In the genomic region with DNA sequence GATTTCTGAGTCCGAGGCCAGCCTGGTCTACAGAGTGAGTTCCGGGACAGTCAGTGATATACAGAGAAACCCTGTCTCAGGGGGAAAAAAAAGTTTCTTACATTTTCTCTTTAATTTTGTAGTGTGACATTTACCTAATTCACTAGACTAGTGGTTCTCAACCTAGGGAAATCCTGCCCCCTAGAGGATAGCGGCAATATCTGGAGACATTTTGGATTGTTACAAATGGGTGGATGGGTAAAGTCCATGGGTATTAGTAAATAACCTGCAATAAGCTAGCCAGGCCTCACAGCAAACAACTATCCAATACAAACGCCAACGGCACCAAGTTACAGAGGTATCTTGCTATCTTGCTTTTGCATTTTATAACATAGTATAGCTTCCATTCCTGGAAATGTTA, we compare ENCODE assay signal across 9 mouse cellular contexts. TPM values are rescaled to one million over a fixed set of nuclear protein-coding genes. Genes with fewer than 3 reads are reported as not detected.
DNase-seq lines count a peak whose midpoint lies in the region; ATAC-seq and TF ChIP-seq lines count a peak whose summit lies in the region.
"Had no signal": no experiment of that assay in that cellular context is flagged by ENCODE, and none has a peak within 500 bp of the region (broad histone marks: within the 10 kb centered on the region; RNA-seq: fewer than 3 reads in every experiment).

No protein-coding gene starts in this region.

- peak; percentile 26; the same call in 1 of the 2 replicates for TF ChIP-seq CTCF in liver, adult 2 months (IDR thresholded peaks at IDR 0.05; ENCODE audit: low read depth, low read length)
- TF ChIP-seq CTCF in liver, embryonic 14.5 days (IDR thresholded peaks at IDR 0.05; ENCODE audit: low read depth): peak; percentile 74

- H3K27me3 ChIP-seq in liver, adult 2 months (ENCODE audit: control insufficient read depth, insufficient read depth, low read length): no peaks in the 10 kb centered on the region
- no peaks in the 10 kb centered on the region for H3K27me3 ChIP-seq in liver, embryonic 11.5 days (replicated peaks; ENCODE audit: control insufficient read depth, insufficient read depth, low read length)
- no peaks in the 10 kb centered on the region for H3K27me3 ChIP-seq in liver, embryonic 14.5 days (ENCODE audit: control insufficient read depth, insufficient read depth, low read length)
- H3K27me3 ChIP-seq: megakaryocyte, embryonic 14.5 days had no signal

- no peak overlapping the region for H3K4me3 ChIP-seq in liver, adult 2 months (ENCODE audit: insufficient read depth, low read depth, low read length)
- no peak overlapping the region for H3K4me3 ChIP-seq in liver, embryonic 11.5 days (ENCODE audit: low read depth, low read length)
- no peak overlapping the region for H3K4me3 ChIP-seq in liver, embryonic 14.5 days (ENCODE audit: insufficient read depth in 1 of 2, low read depth in 2 of 2, low read length in 2 of 2)
- H3K4me3 ChIP-seq: megakaryocyte, embryonic 14.5 days had no signal

- no peak overlapping the region for H3K9ac ChIP-seq in liver, adult 2 months (ENCODE audit: low read depth, low read length)
- H3K9ac ChIP-seq in liver, embryonic 11.5 days (ENCODE audit: low read depth, low read length): no peak overlapping the region
- H3K9ac ChIP-seq in liver, embryonic 14.5 days (replicated peaks): no peak overlapping the region

- ATAC-seq in liver, embryonic 11.5 days (replicated peaks; ENCODE audit: low FRiP score): no peak
- no peak for ATAC-seq in liver, embryonic 14.5 days (ENCODE audit: insufficient read depth)

- no peaks in the 10 kb centered on the region for H3K9me3 ChIP-seq in liver, embryonic 11.5 days (ENCODE audit: control insufficient read depth, low read length)
- no peaks in the 10 kb centered on the region for H3K9me3 ChIP-seq in liver, embryonic 14.5 days (ENCODE audit: control insufficient read depth, low read length)
- H3K9me3 ChIP-seq: megakaryocyte, embryonic 14.5 days had no signal

- TF ChIP-seq EP300 in liver, embryonic 14.5 days (IDR thresholded peaks at IDR 0.05; ENCODE audit: low read depth): no peak

- DNase-seq in cerebellum, adult 18-20 months: peak; percentile 63 to 65
- DNase-seq in cerebellum, adult 9-11 months: no peak
- peak; percentile 87 for DNase-seq in liver, adult 2 months (ENCODE audit: extremely low read depth, low read depth, low spot score)
- no peak for DNase-seq in liver, embryonic 11.5 days (ENCODE audit: low spot score)
- DNase-seq in adrenal gland, postnatal 10 days: peak; percentile 70
- DNase-seq in gastrocnemius, postnatal 14 days: peak; percentile 32
- DNase-seq in liver, embryonic 14.5 days (ENCODE audit: low read depth in 3 of 3, low spot score in 3 of 3): peak; percentile 26 to 52 (median 42)
- DNase-seq in spleen, postnatal 4 days (ENCODE audit: low spot score in 2 of 2): peak; percentile 58 to 70

- no peak for TF ChIP-seq POLR2A in liver, adult 2 months (IDR thresholded peaks at IDR 0.05; ENCODE audit: extremely low read depth, insufficient read depth, low read length)

- no peak overlapping the region for H3K27ac ChIP-seq in liver, adult 2 months (replicated peaks; ENCODE audit: insufficient read depth, low read depth, low read length)
- no peak overlapping the region for H3K27ac ChIP-seq in liver, embryonic 11.5 days (ENCODE audit: low read depth, low read length)
- no peak overlapping the region for H3K27ac ChIP-seq in liver, embryonic 14.5 days

- H3K4me2 ChIP-seq in liver, embryonic 11.5 days: no peak overlapping the region
- no peak overlapping the region for H3K4me2 ChIP-seq in liver, embryonic 14.5 days (ENCODE audit: low read depth)

- no peaks in the 10 kb centered on the region; the same call in 1 of the 2 replicates for H3K79me2 ChIP-seq in liver, adult 2 months (ENCODE audit: control insufficient read depth, insufficient read depth, low read length)

- peaks cover 3% of the 10 kb centered on the region; the same call in 1 of the 2 replicates for H3K4me1 ChIP-seq in liver, adult 2 months (ENCODE audit: control insufficient read depth, insufficient read depth, low read length)
- no peaks in the 10 kb centered on the region for H3K4me1 ChIP-seq in liver, embryonic 11.5 days (replicated peaks; ENCODE audit: control insufficient read depth, insufficient read depth, low read length)
- no peaks in the 10 kb centered on the region for H3K4me1 ChIP-seq in liver, embryonic 14.5 days (replicated peaks; ENCODE audit: control insufficient read depth in 2 of 2, insufficient read depth in 2 of 2, low read length in 1 of 2)
- H3K4me1 ChIP-seq: megakaryocyte, embryonic 14.5 days had no signal

- peaks cover 30% of the 10 kb centered on the region for H3K36me3 ChIP-seq in liver, adult 2 months (ENCODE audit: control insufficient read depth, insufficient read depth, low read length)
- H3K36me3 ChIP-seq in liver, embryonic 11.5 days (ENCODE audit: control insufficient read depth, insufficient read depth, low read length): peaks cover 5% of the 10 kb centered on the region; the same call in 1 of the 2 replicates
- H3K36me3 ChIP-seq in liver, embryonic 14.5 days (replicated peaks; ENCODE audit: control insufficient read depth, insufficient read depth, low read depth): no peaks in the 10 kb centered on the region; the same call in 1 of the 2 replicates

- WGBS in liver, adult 2 months: 41% methylated on average over 5 of the region's 5 CpGs
- WGBS in liver, embryonic 11.5 days: 68% methylated on average over 5 of the region's 5 CpGs
- 60% methylated on average over 5 of the region's 5 CpGs for WGBS in liver, embryonic 14.5 days (ENCODE audit: insufficient replicate concordance)

- intact Hi-C loops in gastrocnemius, postnatal 14 days (cut with DNase I; ENCODE audit: low total_unique reads): loop anchor here (10.0 kb wide), 1 partner anchor 102 kb away; no protein-coding TSS in a partner anchor

RNA-seq across cellular contexts. Expression of a gene that starts 15.1 kb away (rescaled TPM):
- total RNA-seq in liver, adult 2 months (2014; rRNA removed): 11.1 and 11.9 TPM in 2 replicates
- polyA plus RNA-seq in liver, adult 2 months (2012; rRNA removed): 5.5 and 7.3 TPM in 2 replicates
- 7.6 and 9.2 TPM in 2 replicates for polyA plus RNA-seq in liver, embryonic 11.5 days (2014; fragmentation: Nextera tagmentation; extraction: Ambion mirVana)
- 10 to 100 TPM; 36.6 to 40.0 TPM for total RNA-seq in adrenal gland, postnatal 10 days (2021)
- 10 to 100 TPM; 27.2 to 29.2 TPM for total RNA-seq in gastrocnemius, postnatal 14 days (2021)
- 6.9 and 7.6 TPM in 2 replicates for polyA plus RNA-seq in liver, embryonic 14.5 days (2012; rRNA removed)
- 3.6 and 3.7 TPM in 2 replicates for polyA plus RNA-seq in liver, embryonic 14.5 days (2014; fragmentation: Nextera tagmentation; extraction: Ambion mirVana)

RNA-seq across cellular contexts. Expression of a gene that starts 27.9 kb away (rescaled TPM):
- total RNA-seq in liver, adult 2 months (2014; rRNA removed): 38.9 and 41.5 TPM in 2 replicates
- polyA plus RNA-seq in liver, adult 2 months (2012; rRNA removed): 17.9 and 19.6 TPM in 2 replicates
- polyA plus RNA-seq in liver, embryonic 11.5 days (2014; fragmentation: Nextera tagmentation; extraction: Ambion mirVana): 25.0 and 26.8 TPM in 2 replicates
- total RNA-seq in adrenal gland, postnatal 10 days (2021): 10 to 100 TPM; 27.9 to 31.7 TPM
- 10 to 100 TPM; 24.6 to 28.1 TPM for total RNA-seq in gastrocnemius, postnatal 14 days (2021)
- 5.4 and 7.5 TPM in 2 replicates for polyA plus RNA-seq in liver, embryonic 14.5 days (2012; rRNA removed)
- 9.3 and 11.6 TPM in 2 replicates for polyA plus RNA-seq in liver, embryonic 14.5 days (2014; fragmentation: Nextera tagmentation; extraction: Ambion mirVana)

RNA-seq across cellular contexts. Expression of a gene that starts 28.0 kb away (rescaled TPM):
- total RNA-seq in liver, adult 2 months (2014; rRNA removed): 6.2 and 8.6 TPM in 2 replicates
- polyA plus RNA-seq in liver, adult 2 months (2012; rRNA removed): 9.0 and 9.9 TPM in 2 replicates
- 30.0 and 34.3 TPM in 2 replicates for polyA plus RNA-seq in liver, embryonic 11.5 days (2014; fragmentation: Nextera tagmentation; extraction: Ambion mirVana)
- total RNA-seq in adrenal gland, postnatal 10 days (2021): 10 to 100 TPM; 16.0 to 21.1 TPM
- total RNA-seq in gastrocnemius, postnatal 14 days (2021): 10 to 100 TPM in 1 of 2 experiments, 1 to 10 TPM in 1; 7.3 to 10.5 TPM
- 8.1 and 12.0 TPM in 2 replicates for polyA plus RNA-seq in liver, embryonic 14.5 days (2012; rRNA removed)
- 20.7 and 22.0 TPM in 2 replicates for polyA plus RNA-seq in liver, embryonic 14.5 days (2014; fragmentation: Nextera tagmentation; extraction: Ambion mirVana)

Comparison
In these comparisons a context has a peak if more than half of its experiments do, and no peak if none do; other contexts are left out.
1. DNase-seq: peak in cerebellum, adult 18-20 months (2 of 2), liver, adult 2 months (single experiment), adrenal gland, postnatal 10 days (single experiment), gastrocnemius, postnatal 14 days (single experiment), liver, embryonic 14.5 days (3 of 3) and spleen, postnatal 4 days (2 of 2); none in cerebellum, adult 9-11 months (single experiment) and liver, embryonic 11.5 days (single experiment).